Mouse (Mus musculus): ENCODE data around the gene Slc34a1.
A peak's percentile ranks its signal among the peaks of the same experiment; 100 is the strongest.
"Not testable (repeated sequence)": the region's sequence is repeated elsewhere in the genome, so short reads cannot be mapped to it uniquely, and the experiment has no call there.

The Slc34a1 gene

DNA sequence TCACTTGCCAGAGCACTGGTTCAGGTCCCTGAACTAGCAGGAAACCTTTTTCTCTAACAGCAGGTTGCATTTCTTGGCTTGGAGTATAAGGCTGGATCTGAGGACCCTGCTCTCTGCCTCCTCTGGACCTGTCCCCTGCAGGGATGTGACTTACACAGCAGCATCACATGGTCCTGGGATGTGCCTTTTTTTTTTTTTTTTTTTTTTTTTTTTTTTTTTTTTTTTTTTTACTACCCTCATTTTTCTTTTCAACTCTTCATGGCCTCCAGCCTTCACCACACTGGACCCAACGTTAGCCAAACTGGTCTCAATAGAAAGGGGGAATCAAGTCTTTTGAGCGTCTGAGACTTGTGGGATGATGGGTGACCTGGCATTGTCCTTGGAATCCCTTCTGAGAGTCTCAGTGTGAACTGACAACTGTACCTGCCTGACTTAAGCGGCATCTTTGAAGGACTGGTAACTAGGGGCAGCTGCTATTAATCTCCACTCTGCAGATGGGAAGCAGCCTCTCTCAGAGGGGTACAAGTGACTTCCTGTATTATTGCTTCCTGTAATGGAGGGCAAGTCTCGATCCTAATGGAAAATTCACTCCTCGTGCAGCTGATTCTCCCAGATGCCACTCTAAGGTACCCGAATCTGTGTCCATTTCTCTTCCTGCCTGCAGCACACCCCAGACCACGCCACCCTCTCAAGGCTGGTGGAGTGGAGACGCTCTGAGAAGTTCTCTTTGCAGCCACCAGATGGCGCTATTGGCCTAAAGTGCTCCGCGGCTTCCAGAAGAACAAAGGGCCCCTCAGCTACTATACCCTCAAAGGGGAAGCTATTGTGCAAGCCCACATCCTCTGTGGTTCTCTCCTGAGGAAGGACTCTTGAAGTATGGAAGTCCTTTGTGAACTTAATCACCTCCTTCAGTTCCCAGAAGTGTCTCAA lies 7.1 kb downstream of the Slc34a1 start:
- peak; percentile 32 for DNase-seq (ENCODE audit: low read depth, low spot score)

DNA sequence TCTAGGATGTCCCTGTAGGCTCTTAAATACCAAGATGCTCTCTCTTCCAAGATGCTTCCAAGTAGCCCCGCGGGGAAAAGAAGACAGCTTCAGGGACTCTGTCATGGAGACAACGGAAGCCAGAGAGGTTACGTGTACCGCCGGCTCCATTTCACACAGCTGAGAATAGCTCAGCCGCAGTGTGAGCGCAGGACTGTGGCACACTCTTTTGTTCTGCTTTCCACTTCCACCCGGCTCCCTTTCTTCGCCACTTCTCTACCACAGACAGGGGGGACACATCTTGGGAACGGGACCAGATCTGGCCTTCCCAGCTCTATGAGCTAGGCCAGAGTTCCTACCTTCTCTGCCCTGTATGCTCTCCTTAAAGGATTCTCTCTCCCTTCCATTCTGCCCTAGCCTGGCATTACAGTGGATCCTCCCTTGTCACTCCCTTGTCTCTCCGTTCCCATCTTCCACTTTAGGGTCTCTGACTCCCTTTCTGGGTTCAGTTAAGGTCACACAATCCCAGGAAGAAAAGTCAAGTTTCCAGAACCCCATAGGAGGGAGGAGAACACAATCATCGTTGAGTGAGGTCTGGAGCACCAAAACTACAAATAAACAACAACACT lies 7.9 kb downstream of the Slc34a1 start:
- no peak for DNase-seq (ENCODE audit: low read depth, low spot score)

- DNase-seq (ENCODE audit: low read depth, low spot score): no peak
Measured at GRCm38 (mm10) chr13:55407341-55407740, 9.4 kb downstream of the Slc34a1 start.

DNA sequence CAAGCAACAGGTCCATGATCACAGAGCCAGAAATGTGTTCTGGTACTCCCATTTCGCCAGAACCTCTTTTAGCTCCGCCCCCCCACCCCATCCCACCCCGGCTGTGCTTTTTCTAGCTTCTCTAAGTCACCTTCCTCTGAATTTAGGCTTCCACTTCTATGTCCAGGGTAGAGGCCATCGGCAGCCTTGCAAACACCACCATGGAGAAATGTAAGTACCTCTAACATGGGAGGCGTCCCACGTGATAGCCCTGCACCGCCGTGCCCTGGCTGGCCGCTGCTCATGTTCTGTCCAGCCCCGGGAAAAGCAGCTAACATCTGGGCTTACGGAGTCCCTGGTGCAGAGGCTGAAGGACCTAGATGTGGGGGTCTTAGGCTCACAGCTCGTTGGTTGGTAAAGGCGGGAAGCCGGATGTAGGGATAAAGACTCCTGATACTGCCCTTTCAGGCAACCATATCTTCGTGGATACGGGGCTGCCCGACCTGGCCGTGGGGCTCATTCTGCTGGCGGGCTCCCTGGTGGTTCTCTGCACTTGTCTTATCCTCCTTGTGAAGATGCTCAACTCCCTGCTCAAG lies 10.6 kb downstream of the Slc34a1 start:
- DNase-seq (ENCODE audit: low read depth, low spot score): no peak

GRCm38 (mm10) chr13:55411826-55412225 lies 13.8 kb downstream of the Slc34a1 start:
- no peak for DNase-seq (ENCODE audit: low read depth, low spot score)

DNA sequence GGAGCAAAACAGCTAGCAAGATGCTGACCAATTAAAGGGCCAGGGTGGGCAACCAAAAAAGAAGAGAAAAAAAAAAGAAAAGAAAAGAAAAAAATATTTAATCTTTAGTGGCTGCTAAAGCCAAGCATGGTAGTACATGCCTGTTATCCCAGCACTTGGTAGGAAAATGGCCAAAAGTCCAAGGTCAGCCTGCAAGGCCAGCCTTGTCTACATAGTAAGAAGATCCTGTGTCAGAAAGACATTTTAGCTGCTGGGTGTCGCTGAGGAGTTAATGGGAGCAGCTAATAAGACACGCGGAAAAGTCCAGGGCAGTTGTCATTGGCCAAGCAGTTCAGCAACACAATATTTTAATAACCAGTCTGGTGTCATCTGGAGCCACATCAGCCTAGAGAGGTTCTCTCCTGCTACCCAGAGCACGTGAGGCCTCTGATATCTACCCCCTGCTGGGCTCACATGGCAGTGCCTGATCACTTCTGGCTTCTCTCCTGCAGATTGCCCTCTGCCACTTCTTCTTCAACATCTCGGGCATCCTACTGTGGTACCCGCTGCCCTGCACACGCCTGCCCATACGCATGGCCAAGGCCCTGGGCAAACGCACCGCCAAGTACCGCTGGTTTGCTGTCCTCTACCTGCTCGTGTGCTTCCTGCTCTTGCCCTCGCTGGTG lies 14.8 kb downstream of the Slc34a1 start:
- DNase-seq (ENCODE audit: low read depth, low spot score): no peak

DNA sequence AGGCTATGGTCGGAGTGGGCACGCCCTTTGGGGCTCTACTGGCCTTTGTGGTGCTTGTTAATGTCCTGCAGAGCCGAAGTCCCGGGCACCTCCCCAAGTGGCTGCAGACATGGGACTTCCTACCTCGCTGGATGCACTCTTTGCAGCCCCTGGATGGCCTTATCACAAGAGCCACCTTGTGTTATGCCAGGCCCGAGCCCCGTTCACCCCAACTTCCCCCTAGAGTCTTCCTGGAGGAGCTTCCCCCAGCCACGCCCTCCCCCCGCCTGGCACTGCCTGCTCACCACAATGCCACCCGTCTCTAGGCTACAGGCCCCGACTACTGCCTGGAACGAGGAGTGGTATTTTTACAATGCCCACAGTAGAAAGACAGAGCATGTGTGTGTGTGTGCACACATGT lies 15.3 kb downstream of the Slc34a1 start:
- DNase-seq (ENCODE audit: low read depth, low spot score): no peak

DNA sequence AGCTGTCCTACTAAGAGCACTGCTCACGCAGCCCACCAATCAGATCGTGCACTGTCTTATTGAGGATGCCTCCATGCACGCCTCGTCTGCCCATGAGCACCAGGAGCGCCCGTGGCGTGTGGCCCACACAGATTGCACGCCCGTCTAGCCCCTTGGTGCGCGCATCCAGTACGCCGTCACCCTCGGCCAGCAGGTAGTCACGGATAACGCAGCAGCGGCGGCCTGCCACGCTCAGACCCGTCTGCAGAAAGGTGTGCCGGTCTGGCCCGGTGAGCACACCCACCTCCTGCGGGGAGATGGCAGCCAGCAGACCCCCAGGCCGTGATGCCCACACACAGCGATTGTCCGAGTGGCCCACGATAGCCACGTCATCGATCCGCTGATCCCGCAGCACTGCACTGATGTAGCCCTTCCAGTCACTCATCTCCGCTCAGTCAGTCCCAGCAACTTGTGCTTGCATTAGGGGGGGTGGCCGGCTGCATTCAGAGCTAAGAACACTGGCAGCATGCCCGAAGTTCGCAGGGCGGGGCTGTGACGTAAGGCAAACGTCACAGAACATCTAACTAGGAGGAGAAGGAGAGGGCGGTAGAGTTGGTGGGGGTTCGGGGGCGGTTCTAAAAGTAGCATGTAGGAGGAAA lies 16.9 kb downstream of the Slc34a1 start, which contains the start of gene Pfn3:
Gene Pfn3, minus strand, starts transcription at position 490 of the 638 bp plus-strand sequence.
- no peak for DNase-seq (ENCODE audit: low read depth, low spot score)

- peak; percentile 41 for DNase-seq (ENCODE audit: low read depth, low spot score)
Measured at GRCm38 (mm10) chr13:55418004-55418403, 20.0 kb downstream of the Slc34a1 start.

GRCm38 (mm10) chr13:55419142-55419541 lies 21.2 kb downstream of the Slc34a1 start:
- no peak for DNase-seq (ENCODE audit: low read depth, low spot score)

DNA sequence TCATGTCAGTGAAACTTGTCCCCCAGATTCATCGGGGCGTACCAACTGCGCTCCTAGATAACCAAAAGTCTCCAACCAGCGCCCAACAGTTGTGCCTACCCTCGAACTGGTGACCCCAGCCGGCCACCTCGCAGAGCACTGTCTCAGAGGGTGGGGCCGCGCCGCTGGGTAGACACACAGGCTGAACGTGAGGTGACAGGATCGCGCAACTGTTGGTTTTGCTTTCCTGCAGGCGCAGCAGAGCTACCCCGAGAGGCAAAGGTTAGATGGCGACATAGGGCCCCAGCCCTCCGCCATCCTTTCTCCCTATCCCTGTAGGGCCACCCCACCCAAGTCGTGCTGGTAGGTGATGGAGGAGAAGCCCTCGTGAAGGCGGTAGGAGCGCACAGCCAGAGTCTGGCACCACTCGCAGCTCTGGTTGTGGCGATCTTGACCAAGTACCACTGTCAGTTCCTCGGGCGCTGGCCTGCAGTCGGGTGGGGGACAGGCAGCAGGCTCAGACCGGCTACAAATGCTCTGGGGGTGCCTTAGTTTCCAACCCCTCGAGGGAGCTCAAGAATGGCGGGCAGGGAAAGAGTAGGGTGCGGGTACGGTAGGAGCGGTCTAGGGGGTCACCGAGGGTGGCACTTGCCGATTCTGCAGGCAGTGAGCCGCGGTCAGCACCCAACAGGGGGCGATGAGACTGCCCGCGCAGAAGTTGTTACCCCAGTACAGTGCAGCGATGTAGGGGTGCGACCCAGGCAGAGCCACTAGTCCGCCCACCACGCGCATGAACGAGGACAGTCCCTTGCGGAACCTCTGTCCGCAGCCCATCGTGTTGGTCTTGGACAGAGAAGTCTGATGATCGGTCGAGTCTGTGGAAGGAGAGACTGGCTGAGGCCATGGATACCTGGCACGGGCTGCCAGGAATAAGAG lies 22.3 kb downstream of the Slc34a1 start:
- no peak for DNase-seq (ENCODE audit: low read depth, low spot score)

DNA sequence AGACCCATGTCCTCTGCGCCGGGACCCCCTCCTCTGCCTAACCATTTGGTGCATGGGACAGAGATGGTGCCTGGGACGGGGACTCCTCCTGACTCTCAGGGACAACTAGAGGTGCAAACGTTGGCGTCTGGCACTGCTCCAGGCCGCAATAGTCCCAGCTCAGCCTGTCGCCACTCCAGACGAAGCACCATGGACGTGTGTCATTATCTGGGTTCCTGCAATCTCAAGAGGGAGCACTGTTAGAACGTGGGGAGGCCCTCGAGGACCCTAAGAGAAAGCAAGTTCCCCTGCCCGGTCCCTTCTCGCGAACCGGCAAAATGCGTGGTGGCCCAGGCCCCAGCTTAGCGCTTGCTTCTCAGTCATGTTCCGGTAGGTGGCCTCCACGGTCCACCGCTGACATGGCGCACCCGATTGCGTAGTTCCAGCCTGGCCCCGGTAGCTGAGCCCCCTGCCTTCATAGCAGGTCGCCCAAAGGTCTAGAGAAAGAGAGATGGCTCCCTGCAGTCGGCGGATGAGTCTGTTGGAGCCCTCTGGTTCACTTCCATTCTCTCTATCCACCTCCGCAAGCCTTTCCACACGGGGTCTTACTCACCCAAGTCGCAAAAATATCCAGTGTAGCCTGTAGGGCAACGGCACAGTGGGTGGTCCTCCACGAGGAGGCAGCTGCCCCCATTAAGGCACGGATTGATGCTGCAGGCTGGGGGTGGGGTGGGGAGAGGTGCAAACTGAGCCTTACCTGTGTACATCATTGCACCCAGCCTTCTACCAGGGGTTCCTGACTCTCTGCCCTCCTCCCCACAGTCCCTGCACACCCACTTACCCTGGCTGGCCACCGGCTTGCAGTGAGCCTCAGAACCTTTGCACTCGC lies 23.2 kb downstream of the Slc34a1 start:
- DNase-seq (ENCODE audit: low read depth, low spot score): no peak

- no peak for DNase-seq (ENCODE audit: low read depth, low spot score)
Measured at GRCm38 (mm10) chr13:55426613-55427012, 28.6 kb downstream of the Slc34a1 start, which contains the start of gene F12. Gene F12 (minus strand): TSS chr13:55426793.

DNA sequence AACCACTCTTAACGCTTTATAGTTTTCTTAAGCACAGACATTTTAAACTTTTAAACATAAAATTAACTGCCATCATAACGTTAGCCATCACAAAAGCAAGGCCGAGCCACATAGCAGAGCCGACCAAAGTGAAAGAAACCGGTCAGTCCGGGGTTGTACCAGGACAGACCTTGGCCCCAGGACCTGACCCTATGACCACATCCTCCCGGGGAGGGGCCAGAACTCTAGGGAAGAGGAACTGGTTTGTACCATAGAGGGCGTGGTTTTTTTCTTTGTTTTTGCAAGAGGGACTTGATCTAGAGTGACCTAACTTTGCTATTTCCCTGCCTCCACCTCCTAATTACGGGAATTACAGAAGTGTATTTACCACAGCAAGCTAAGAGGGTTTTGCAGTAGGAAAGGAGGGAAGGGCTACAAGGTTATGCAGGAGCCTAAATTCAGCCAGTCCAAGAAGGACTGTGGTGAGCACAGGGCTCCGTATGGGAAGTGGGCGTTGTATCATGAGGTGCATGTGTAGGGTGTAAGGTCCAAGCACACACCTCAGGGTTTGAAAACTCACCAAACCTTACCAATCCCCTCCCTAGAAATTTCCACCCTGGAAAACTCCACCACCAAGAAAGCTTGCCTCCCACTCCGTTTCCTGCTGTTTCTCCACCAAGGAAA lies 31.4 kb downstream of the Slc34a1 start:
- DNase-seq (ENCODE audit: low read depth, low spot score): no peak

DNA sequence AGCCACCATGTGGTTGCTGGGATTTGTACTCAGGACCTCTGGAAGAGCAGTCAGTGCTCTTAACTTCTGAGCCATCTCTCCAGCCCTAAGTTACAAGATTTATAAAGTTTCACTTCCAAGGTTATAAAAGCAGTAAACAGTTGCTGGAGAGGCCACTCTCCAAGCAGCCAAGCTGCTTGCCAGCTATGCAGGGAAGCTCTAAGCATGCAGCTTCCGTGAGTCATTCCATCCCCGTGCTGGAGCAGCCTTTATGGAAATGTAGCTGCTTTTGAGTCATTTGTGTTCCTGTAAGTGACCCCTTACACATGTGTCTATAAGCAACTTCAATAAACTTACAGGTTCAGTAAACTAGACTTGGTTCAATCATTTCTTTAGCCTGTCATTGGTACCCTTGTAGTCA lies 32.6 kb downstream of the Slc34a1 start:
- no peak for DNase-seq (ENCODE audit: low read depth, low spot score)

- no peak for DNase-seq (ENCODE audit: low read depth, low spot score)
Measured at GRCm38 (mm10) chr13:55431889-55432685, 34.1 kb downstream of the Slc34a1 start.

- not testable (repeated sequence) for DNase-seq (ENCODE audit: low read depth, low spot score)
Measured at GRCm38 (mm10) chr13:55437111-55437629, 39.2 kb downstream of the Slc34a1 start.

DNA sequence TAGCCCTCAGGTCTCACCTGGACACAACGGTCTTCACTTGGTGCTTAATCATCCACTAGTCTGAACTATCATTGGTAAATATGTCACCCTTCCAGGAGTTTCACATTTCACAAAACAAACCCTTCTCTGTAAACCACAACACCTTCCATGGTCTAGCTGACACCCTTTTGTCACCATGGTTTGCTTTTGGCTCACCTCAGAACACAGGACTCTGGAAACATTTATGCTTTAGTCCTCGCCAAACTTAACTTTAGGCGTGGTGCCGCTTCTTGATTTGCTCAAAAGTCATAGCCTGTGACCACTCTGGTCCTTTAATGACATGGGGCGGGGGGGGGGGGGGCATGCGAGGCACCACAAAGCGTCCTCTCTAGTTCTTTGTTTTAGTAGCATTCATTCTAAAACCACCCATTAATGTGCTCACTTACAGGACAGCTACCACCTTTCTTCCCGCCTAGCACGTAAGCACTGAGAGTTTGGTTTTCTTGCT lies 45.9 kb downstream of the Slc34a1 start:
- no peak for DNase-seq (ENCODE audit: low read depth, low spot score)
